Mouse (Mus musculus) gastrocnemius, postnatal 36 days (tissue): Measurements from ENCODE around the gene Tsc1. TPM values are rescaled to one million over a fixed set of nuclear protein-coding genes. Genes with fewer than 3 reads are reported as not detected.
A peak's percentile ranks its signal among the peaks of the same experiment; 100 is the strongest.

Experiments used
- DNase-seq, 2 experiments: peaks; one replicate each; pipeline ENCODE4 v3.0.0; 2022
- intact Hi-C: fragments of 180-260 bp; cut with DNase I; formaldehyde crosslinking; loops from one replicate; pipeline ENCODE4 v1.15.1; 2025
- total RNA-seq, 2 experiments: library from RNA; stranded (reverse); gene quantifications; 2 replicates each; pipeline ENCODE4 v1.2.3; 2021

The Tsc1 gene
- total RNA-seq, 2 experiments from 2014 or later = 30.4 to 35.5 TPM

- no peak for DNase-seq
These were observed 2.1 kb upstream of the Tsc1 start for GRCm38 (mm10) chr2:28638886-28639285.

DNA sequence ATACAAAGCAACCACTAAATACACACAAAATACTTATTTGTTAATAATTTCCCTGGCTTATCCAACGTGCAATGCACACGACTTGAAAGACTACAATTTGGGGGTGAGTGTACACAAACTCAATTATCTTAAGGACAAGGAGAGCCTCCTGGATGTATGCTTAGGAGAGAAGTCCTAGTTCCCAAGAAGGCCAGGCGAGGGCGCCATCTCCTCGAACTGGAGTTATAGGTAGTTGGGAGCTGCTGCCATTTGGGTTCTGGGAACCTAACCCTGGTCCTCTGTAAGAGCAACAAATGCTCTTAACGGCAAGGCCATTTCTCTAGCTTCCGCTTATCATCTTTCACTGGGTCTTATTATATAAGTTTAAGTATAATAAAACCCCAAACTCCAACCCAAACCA is 1.2 kb upstream of the Tsc1 start:
- intact Hi-C loops = no loop called here
- DNase-seq = no peak

More at GRCm38 (mm10) chr2:28638886-28639285, 2.1 kb upstream of the Tsc1 start:
- intact Hi-C loops = no loop called here

DNA sequence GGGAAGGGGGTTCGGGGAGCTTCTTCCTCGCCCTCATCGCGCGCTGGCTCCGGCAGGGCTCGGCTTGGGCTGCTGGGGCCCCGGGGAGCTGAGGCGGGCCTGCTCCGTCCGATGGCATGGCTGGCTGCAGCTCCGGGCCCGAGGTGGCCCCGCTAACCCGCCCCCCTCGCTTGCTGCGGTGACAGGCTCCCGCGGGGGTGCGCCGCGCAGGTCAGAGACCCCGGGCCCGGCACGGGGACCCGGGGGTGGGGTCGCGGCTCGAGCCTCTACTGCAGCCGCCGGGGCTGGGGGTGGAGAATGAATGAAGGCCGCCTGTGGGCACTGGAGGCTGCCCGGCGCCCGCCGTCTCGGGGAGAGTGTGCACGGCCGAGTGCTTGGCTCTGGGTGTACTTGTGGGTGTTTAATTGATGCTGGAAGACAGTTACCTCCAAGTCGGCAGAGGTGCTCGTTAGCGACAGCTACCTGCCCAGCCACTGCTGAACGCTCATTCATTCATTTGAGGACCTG is 460 bp downstream of the Tsc1 start:
- DNase-seq = no peak
- intact Hi-C loops = no loop called here

DNA sequence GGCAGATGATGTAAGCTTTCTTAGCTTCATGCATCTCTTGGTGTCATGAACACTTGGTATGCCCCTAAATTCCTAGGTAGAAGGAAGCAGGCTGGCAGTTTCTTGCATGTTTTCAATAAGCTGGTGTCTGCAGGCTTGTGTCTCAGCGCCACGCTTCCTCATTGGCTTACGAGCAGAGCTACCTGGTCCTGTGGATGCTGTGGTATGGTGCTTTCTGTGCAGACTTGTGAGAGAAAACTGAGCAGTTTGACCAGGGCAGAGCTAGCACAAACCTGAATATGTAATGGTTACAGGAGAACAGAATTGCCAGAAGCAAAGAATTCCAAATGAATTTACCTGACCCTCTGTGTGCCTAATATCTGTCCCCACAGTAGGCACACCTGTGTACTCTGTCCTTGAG is 2.1 kb downstream of the Tsc1 start:
- intact Hi-C loops = no loop called here

DNA sequence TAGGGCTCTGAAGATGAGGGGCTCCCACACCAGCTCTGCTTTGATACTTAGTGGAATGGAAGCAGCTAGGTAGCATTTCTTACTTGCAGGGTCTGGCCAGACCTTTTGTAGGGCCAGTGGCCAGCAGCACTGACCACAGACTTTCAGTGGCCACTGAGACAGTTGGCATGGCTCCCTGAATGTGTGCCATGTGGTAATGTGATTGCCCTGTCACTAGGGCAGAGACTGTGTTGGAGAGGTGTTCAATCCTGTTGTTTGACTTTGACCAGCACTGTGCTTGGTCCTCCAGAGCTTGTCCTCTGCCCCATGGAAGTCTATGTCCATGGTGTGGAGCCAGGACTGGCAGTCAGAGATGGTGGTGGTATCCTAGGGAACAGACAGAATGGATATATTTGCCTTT is 9.5 kb downstream of the Tsc1 start:
- intact Hi-C loops = no loop called here
- DNase-seq = no peak

More for the DNA sequence above, 2.1 kb downstream of the Tsc1 start:
- DNase-seq = no peak

- intact Hi-C loops = no loop called here
- no peak for DNase-seq
These were observed 12.3 kb downstream of the Tsc1 start for GRCm38 (mm10) chr2:28653351-28653750.

DNA sequence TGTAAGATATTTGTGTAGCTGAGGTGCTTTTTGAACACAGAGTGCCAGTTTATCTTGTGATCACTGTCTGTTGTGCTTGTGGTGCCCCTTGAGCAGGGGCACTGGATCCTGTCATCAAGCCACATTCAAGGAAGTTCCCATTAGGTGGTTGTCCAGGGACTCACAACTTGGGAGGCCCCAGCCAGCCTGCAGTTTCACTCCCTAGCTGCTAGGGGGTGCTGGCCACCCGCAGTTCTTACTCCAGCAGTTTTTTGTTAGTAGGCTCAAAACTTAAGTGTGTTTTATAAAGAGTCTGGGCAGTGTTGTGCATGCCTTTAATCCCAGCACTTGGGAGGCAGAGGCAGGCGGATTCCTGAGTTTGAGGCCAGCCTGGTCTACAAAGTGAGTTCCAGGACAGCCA is 13.3 kb downstream of the Tsc1 start:
- DNase-seq = no peak
- intact Hi-C loops = no loop called here

GRCm38 (mm10) chr2:28656216-28656615 is 15.2 kb downstream of the Tsc1 start:
- DNase-seq = no peak
- intact Hi-C loops = no loop called here

DNA sequence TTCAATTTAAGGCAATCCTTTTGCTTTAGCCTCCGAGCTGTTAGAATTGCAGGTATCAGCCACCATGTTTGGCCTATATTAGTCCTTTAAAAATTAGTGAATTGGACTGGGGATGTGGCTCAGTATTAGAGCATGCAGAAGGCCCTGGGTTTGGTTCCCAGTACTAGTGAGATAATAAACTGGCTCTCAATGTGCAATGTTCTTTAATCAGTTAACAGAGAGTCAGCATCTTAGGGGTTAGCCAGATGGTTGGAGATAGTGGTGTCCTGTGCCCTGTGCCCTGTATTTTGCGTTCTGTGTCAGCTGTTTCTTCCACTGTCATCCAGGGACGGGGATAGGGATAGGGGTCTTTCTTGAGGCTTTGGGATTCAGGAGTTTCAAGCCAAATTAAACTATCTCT is 21.9 kb downstream of the Tsc1 start:
- intact Hi-C loops = no loop called here
- DNase-seq = no peak

DNA sequence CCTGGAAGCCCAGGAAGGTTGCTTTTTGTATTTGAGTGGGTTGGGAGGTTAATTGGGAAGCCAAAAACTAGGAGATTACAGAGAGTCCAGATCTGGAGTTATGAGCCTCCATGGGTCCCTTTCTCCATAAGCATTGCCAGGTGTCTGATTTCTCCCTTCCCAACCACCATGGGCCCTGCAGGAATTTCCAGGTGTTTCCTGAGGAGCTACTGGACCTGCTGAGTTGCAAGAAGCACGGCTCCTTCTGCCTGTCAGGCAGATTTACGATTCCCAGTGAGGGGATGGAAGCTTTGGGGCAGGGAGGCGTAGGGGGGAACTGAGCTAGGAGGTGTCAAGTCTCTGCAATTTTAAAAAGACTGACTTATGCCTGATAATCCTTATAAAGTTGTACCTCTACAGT is 24.8 kb downstream of the Tsc1 start:
- intact Hi-C loops = no loop called here
- DNase-seq = no peak

DNA sequence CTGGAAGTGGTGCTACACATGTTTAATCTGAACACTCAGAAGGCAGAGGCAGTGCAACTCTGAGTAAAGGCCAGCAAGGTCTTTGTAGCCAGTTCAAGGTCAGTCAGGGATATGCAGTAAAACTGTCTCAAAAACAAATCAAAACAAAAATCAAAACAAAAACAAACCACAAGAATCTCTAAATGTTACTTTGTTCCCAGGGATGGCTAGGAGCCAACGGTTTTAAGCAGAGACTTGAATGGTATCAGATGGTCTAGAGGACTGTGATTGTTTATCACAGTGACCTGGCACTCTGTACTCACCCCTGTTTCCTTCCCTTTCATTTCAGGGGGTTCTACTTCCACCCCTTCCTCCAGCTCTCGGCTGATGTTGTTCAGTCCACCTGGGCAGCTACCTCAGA is 30.4 kb downstream of the Tsc1 start:
- intact Hi-C loops = no loop called here
- DNase-seq = no peak

DNA sequence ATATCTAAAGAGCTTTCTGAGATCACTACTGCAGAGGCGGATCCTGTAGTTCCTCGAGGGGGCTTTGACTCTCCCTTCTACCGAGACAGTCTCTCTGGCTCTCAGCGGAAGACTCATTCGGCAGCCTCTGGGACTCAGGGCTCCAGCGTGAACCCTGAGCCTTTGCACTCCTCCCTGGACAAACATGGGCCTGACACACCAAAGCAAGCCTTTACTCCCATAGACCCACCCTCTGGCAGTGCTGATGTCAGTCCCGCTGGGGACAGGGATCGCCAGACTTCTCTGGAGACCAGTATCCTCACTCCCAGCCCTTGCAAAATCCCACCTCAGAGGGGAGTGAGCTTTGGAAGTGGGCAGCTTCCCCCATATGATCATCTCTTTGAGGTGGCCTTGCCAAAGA is 35.0 kb downstream of the Tsc1 start:
- no peak for DNase-seq
- intact Hi-C loops = no loop called here

- intact Hi-C loops = no loop called here
- DNase-seq = no peak
These were observed 39.7 kb downstream of the Tsc1 start for GRCm38 (mm10) chr2:28680710-28681109.

- intact Hi-C loops = no loop called here
- DNase-seq = peak in 1 of 2 experiments; percentile 13
These were observed 40.7 kb downstream of the Tsc1 start for GRCm38 (mm10) chr2:28681718-28682117.

GRCm38 (mm10) chr2:28685895-28686294 is 44.9 kb downstream of the Tsc1 start:
- no peak for DNase-seq
- intact Hi-C loops = no loop called here

GRCm38 (mm10) chr2:28688431-28688830 is 47.4 kb downstream of the Tsc1 start:
- no peak for DNase-seq
- intact Hi-C loops = no loop called here

DNA sequence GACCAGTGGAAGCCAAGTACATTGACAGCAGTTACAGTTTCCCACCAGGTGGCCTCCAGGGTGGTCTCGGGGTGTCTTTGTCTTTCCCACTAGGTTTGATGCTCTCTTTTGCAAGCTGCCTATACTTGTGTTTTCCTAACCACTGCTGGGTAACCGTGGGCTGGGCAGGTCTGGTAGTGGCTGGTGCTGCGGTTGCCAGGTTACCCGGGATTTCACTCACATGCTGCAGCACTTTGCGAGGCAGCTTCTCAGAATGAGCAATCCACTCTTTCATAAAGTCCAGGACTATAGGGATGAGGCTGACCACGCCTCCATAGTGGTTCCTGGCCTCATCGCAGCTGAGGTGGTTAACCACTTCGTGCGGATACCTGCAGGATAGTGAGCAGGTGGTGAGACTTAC is 51.7 kb downstream of the Tsc1 start:
- no peak for DNase-seq
- intact Hi-C loops = no loop called here

- intact Hi-C loops = no loop called here
- DNase-seq = no peak
These were observed 57.5 kb downstream of the Tsc1 start for GRCm38 (mm10) chr2:28698566-28698965.

DNA sequence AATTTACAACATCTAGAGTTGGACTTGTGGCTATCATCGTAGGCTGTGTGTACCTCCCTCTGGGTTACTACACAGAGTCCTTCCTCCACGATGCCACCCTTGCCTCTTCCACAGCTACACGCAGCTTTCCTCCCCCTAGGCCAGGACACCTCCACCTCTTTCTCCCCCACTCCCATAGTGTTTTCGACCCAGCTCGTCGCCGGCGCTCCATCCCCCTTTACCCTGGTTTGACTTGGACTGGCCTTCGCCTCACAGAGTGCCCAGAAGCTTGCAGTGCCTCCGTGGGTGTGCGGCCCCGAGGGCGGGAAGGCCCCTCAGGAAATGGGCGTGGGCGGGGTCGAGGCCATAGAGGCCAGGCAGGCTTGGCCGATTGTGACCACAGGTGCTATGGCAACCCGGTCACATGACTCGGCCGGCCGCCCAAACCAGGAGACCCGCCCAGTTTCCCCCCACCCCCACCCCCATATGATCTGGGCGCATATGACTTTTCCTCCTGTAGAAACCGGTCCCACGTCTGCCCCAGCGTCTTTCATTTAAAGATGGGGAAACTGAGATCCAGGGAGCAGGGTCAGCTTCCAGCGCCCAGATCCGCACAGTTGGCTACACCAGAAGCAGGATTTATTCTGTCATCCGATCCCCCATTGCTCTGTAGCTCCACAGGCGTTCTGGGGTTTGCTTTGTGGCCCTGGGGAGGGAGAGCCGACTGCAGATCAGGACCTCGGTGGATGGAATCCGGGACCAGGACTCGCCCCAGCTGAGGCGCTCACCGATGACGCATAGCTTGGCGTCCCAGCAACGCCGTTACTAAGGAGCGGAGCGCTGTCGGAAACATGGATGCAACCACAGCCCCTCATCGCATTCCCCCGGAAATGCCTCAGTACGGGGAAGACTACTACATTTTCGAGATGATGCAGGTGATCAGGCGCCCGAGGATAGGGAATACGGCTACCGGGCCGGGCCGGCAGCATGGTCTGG is 58.6 kb downstream of the Tsc1 start, which contains the start of the genes Spaca9 and Ak8:
Spaca9 (minus strand) TSS at position 367 of the 975 bp plus-strand sequence.
Ak8 (plus strand) TSS at position 804 of the 975 bp plus-strand sequence.
- peak; percentile 58 to 69 for DNase-seq
- intact Hi-C loops = no loop called here

DNA sequence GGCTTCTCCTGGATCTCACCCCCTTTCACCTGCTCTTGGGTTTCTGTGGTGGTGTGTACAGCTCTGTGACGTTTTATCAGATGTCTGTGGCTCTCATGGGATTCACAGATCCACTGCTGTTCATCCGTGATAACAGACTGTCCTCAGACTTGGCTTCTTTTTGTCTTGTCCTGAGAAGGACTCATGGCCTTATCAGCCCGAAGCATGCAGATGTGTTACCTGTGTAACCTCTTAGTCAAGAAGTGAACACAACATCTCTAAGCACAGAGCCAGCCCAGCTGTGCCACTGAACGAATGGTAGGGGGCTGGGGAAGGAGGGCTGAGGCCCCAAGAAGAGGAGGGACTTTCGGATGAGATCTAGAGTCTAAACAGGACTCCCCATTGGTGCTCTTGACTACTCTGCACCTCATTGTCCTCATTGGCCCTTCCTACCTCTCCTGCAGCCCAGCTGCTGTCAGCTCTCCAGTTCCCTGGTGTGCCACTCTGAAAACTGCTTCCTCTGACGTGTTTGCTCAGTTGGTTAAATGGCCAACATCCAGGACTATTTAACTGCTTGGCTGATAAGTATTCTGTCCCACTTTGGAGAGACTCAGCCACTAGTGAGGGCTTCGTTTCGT is 60.7 kb downstream of the Tsc1 start:
- no peak for DNase-seq
- intact Hi-C loops = no loop called here

GRCm38 (mm10) chr2:28706106-28706636 is 65.1 kb downstream of the Tsc1 start:
- intact Hi-C loops = no loop called here
- no peak for DNase-seq
